Mouse (Mus musculus): ENCODE results near the gene Megf8.
"Not testable (repeated sequence)": the region's sequence is repeated elsewhere in the genome, so short reads cannot be mapped to it uniquely, and the experiment has no call there.

Megf8 gene

GRCm38 (mm10) chr7:25297454-25298325, 19.3 kb upstream of the Megf8 start, which contains the start of gene Pafah1b3:
Gene Pafah1b3, minus strand, starts transcription at chr7:25297986.
- peak; percentile 85 for DNase-seq (ENCODE audit: low spot score)

- DNase-seq (ENCODE audit: low spot score): no peak
These were observed 15.9 kb upstream of the Megf8 start, which contains the start of gene Prr19 for GRCm38 (mm10) chr7:25301063-25301462. Gene Prr19, plus strand, starts transcription at chr7:25301411.

- DNase-seq (ENCODE audit: low spot score): no peak
These were observed 13.8 kb upstream of the Megf8 start for GRCm38 (mm10) chr7:25303003-25303684.

- no peak for DNase-seq (ENCODE audit: low spot score)
These were observed 13.3 kb upstream of the Megf8 start for GRCm38 (mm10) chr7:25303685-25304006.

- DNase-seq (ENCODE audit: low spot score): no peak
These were observed 11.5 kb upstream of the Megf8 start for GRCm38 (mm10) chr7:25305481-25305880.

GRCm38 (mm10) chr7:25305956-25306613, 10.9 kb upstream of the Megf8 start, which contains the start of gene Tmem145:
Gene Tmem145, plus strand, starts transcription at chr7:25306106.
- DNase-seq (ENCODE audit: low spot score): no peak

- DNase-seq (ENCODE audit: low spot score): no peak
These were observed 10.4 kb upstream of the Megf8 start for GRCm38 (mm10) chr7:25306614-25306996.

- DNase-seq (ENCODE audit: low spot score): no peak
These were observed 8.2 kb upstream of the Megf8 start for GRCm38 (mm10) chr7:25308702-25309318.

GRCm38 (mm10) chr7:25309425-25309824, 7.5 kb upstream of the Megf8 start:
- no peak for DNase-seq (ENCODE audit: low spot score)

- no peak for DNase-seq (ENCODE audit: low spot score)
These were observed 5.8 kb upstream of the Megf8 start for GRCm38 (mm10) chr7:25311193-25311592.

GRCm38 (mm10) chr7:25313325-25313724, 3.6 kb upstream of the Megf8 start:
- no peak for DNase-seq (ENCODE audit: low spot score)

GRCm38 (mm10) chr7:25314606-25315305, 2.2 kb upstream of the Megf8 start:
- DNase-seq (ENCODE audit: low spot score): no peak

- DNase-seq (ENCODE audit: low spot score): no peak
These were observed 1.5 kb upstream of the Megf8 start for GRCm38 (mm10) chr7:25315306-25316041.

- no peak for DNase-seq (ENCODE audit: low spot score)
These were observed 559 bp downstream of the Megf8 start for GRCm38 (mm10) chr7:25317446-25317999.

GRCm38 (mm10) chr7:25322058-25322484, 5.1 kb downstream of the Megf8 start:
- DNase-seq (ENCODE audit: low spot score): no peak

- DNase-seq (ENCODE audit: low spot score): no peak
These were observed 6.3 kb downstream of the Megf8 start for GRCm38 (mm10) chr7:25323219-25323618.

GRCm38 (mm10) chr7:25325431-25325830, 8.5 kb downstream of the Megf8 start:
- not testable (repeated sequence) for DNase-seq (ENCODE audit: low spot score)

- DNase-seq (ENCODE audit: low spot score): no peak
These were observed 9.3 kb downstream of the Megf8 start for GRCm38 (mm10) chr7:25326233-25326632.

- DNase-seq (ENCODE audit: low spot score): peak; percentile 76
These were observed 16.8 kb downstream of the Megf8 start for GRCm38 (mm10) chr7:25333596-25334307.

- no peak for DNase-seq (ENCODE audit: low spot score)
These were observed 17.5 kb downstream of the Megf8 start for GRCm38 (mm10) chr7:25334472-25334871.

Measured in layer of hippocampus, adult 11-12 months (tissue).